Mouse (Mus musculus): ENCODE measurements around the gene Rabgap1l. TPM values are rescaled to one million over a fixed set of nuclear protein-coding genes. Genes with fewer than 3 reads are reported as not detected.
A peak's percentile ranks its signal among the peaks of the same experiment; 100 is the strongest.

Rabgap1l gene
- polyA plus RNA-seq (2015; fragmentation: Nextera tagmentation; extraction: Ambion mirVana) = 44.1 and 49.4 TPM in 2 replicates

GRCm38 (mm10) chr1:160792686-160793355 is at the start of gene Rabgap1l:
Rabgap1l (minus strand) TSS chr1:160793211.
- H3K36me3 ChIP-seq (ENCODE audit: control insufficient read depth, insufficient read depth) = no peaks in the 10 kb centered on the region
- H3K9ac ChIP-seq (replicated peaks; ENCODE audit: low read depth, low read length) = peak within 1 kb of the TSS; percentile 92
- H3K9me3 ChIP-seq (ENCODE audit: control insufficient read depth, low read length) = peaks cover 4% of the 10 kb centered on the region; the same call in 1 of the 2 replicates
- H3K4me1 ChIP-seq (replicated peaks; ENCODE audit: control insufficient read depth, insufficient read depth, low read length) = peaks cover 7% of the 10 kb centered on the region
- under 1% methylated on average over 59 of the region's 67 CpGs for WGBS
- peak; percentile 96 for ATAC-seq
- peak within 1 kb of the TSS; percentile 87 for H3K4me2 ChIP-seq (ENCODE audit: low read length)
- peak within 1 kb of the TSS; percentile 47 for H3K27ac ChIP-seq (ENCODE audit: low read length)
- peak within 1 kb of the TSS; percentile 96 for H3K4me3 ChIP-seq (replicated peaks; ENCODE audit: low read length)
- H3K27me3 ChIP-seq (replicated peaks; ENCODE audit: control insufficient read depth, insufficient read depth, low read length) = no peaks in the 10 kb centered on the region

- no peak overlapping the region for H3K4me3 ChIP-seq (replicated peaks; ENCODE audit: low read length)
- no peaks in the 10 kb centered on the region for H3K9me3 ChIP-seq (ENCODE audit: control insufficient read depth, low read length)
- ATAC-seq = no peak
- H3K4me1 ChIP-seq (replicated peaks; ENCODE audit: control insufficient read depth, insufficient read depth, low read length) = no peaks in the 10 kb centered on the region
- no peaks in the 10 kb centered on the region for H3K36me3 ChIP-seq (ENCODE audit: control insufficient read depth, insufficient read depth)
- H3K27ac ChIP-seq (ENCODE audit: low read length) = no peak overlapping the region
- no peak overlapping the region for H3K4me2 ChIP-seq (ENCODE audit: low read length)
- no peak overlapping the region for H3K9ac ChIP-seq (replicated peaks; ENCODE audit: low read depth, low read length)
- no peaks in the 10 kb centered on the region for H3K27me3 ChIP-seq (replicated peaks; ENCODE audit: control insufficient read depth, insufficient read depth, low read length)
- 82% methylated on average over 10 of the region's 10 CpGs for WGBS
These were observed 49.6 kb upstream of the Rabgap1l start for GRCm38 (mm10) chr1:160842567-160842966.

GRCm38 (mm10) chr1:160840618-160841017 is 47.6 kb upstream of the Rabgap1l start:
- no peaks in the 10 kb centered on the region for H3K27me3 ChIP-seq (replicated peaks; ENCODE audit: control insufficient read depth, insufficient read depth, low read length)
- no peaks in the 10 kb centered on the region for H3K36me3 ChIP-seq (ENCODE audit: control insufficient read depth, insufficient read depth)
- 83% methylated on average over 5 of the region's 5 CpGs for WGBS
- ATAC-seq = no peak
- no peak overlapping the region for H3K4me3 ChIP-seq (replicated peaks; ENCODE audit: low read length)
- no peaks in the 10 kb centered on the region for H3K4me1 ChIP-seq (replicated peaks; ENCODE audit: control insufficient read depth, insufficient read depth, low read length)
- H3K9me3 ChIP-seq (ENCODE audit: control insufficient read depth, low read length) = no peaks in the 10 kb centered on the region
- no peak overlapping the region for H3K27ac ChIP-seq (ENCODE audit: low read length)
- no peak overlapping the region for H3K9ac ChIP-seq (replicated peaks; ENCODE audit: low read depth, low read length)
- H3K4me2 ChIP-seq (ENCODE audit: low read length) = no peak overlapping the region

GRCm38 (mm10) chr1:160839095-160839494 is 46.1 kb upstream of the Rabgap1l start:
- H3K4me2 ChIP-seq (ENCODE audit: low read length) = no peak overlapping the region
- no peak overlapping the region for H3K9ac ChIP-seq (replicated peaks; ENCODE audit: low read depth, low read length)
- H3K4me3 ChIP-seq (replicated peaks; ENCODE audit: low read length) = no peak overlapping the region
- ATAC-seq = no peak
- 81% methylated on average over 4 of the region's 4 CpGs for WGBS
- no peaks in the 10 kb centered on the region for H3K36me3 ChIP-seq (ENCODE audit: control insufficient read depth, insufficient read depth)
- no peaks in the 10 kb centered on the region for H3K27me3 ChIP-seq (replicated peaks; ENCODE audit: control insufficient read depth, insufficient read depth, low read length)
- H3K9me3 ChIP-seq (ENCODE audit: control insufficient read depth, low read length) = no peaks in the 10 kb centered on the region
- H3K4me1 ChIP-seq (replicated peaks; ENCODE audit: control insufficient read depth, insufficient read depth, low read length) = no peaks in the 10 kb centered on the region
- H3K27ac ChIP-seq (ENCODE audit: low read length) = no peak overlapping the region

- Histone ChIP-seq H3K4me2 (ENCODE audit: low read length) (no peak overlapping the region), H3K4me3 (replicated peaks; ENCODE audit: low read length) (no peak overlapping the region), H3K9me3 (ENCODE audit: control insufficient read depth, low read length) (no peaks in the 10 kb centered on the region), H3K4me1 (replicated peaks; ENCODE audit: control insufficient read depth, insufficient read depth, low read length) (no peaks in the 10 kb centered on the region), H3K9ac (replicated peaks; ENCODE audit: low read depth, low read length) (no peak overlapping the region), H3K27me3 (replicated peaks; ENCODE audit: control insufficient read depth, insufficient read depth, low read length) (no peaks in the 10 kb centered on the region), H3K36me3 (ENCODE audit: control insufficient read depth, insufficient read depth) (no peaks in the 10 kb centered on the region), H3K27ac (ENCODE audit: low read length) (no peak overlapping the region)
- WGBS = 92% methylated on average over 1 of the region's 1 CpGs
- no peak for ATAC-seq
These were observed 41.4 kb upstream of the Rabgap1l start for GRCm38 (mm10) chr1:160834446-160834845.

GRCm38 (mm10) chr1:160832267-160833021 is 39.4 kb upstream of the Rabgap1l start:
- WGBS = 91% methylated on average over 9 of the region's 9 CpGs

GRCm38 (mm10) chr1:160830608-160831498 is 37.8 kb upstream of the Rabgap1l start:
- no peaks in the 10 kb centered on the region for H3K9me3 ChIP-seq (ENCODE audit: control insufficient read depth, low read length)
- H3K36me3 ChIP-seq (ENCODE audit: control insufficient read depth, insufficient read depth) = no peaks in the 10 kb centered on the region
- WGBS = 93% methylated on average over 8 of the region's 8 CpGs
- H3K27ac ChIP-seq (ENCODE audit: low read length) = no peak overlapping the region
- H3K27me3 ChIP-seq (replicated peaks; ENCODE audit: control insufficient read depth, insufficient read depth, low read length) = no peaks in the 10 kb centered on the region
- no peak overlapping the region for H3K9ac ChIP-seq (replicated peaks; ENCODE audit: low read depth, low read length)
- no peak for ATAC-seq
- H3K4me2 ChIP-seq (ENCODE audit: low read length) = no peak overlapping the region
- no peaks in the 10 kb centered on the region for H3K4me1 ChIP-seq (replicated peaks; ENCODE audit: control insufficient read depth, insufficient read depth, low read length)
- no peak overlapping the region for H3K4me3 ChIP-seq (replicated peaks; ENCODE audit: low read length)

More at GRCm38 (mm10) chr1:160832267-160833021, 39.4 kb upstream of the Rabgap1l start:
- ATAC-seq = no peak
- Histone ChIP-seq H3K4me2 (ENCODE audit: low read length) (no peak overlapping the region), H3K4me1 (replicated peaks; ENCODE audit: control insufficient read depth, insufficient read depth, low read length) (no peaks in the 10 kb centered on the region), H3K4me3 (replicated peaks; ENCODE audit: low read length) (no peak overlapping the region), H3K9ac (replicated peaks; ENCODE audit: low read depth, low read length) (no peak overlapping the region), H3K9me3 (ENCODE audit: control insufficient read depth, low read length) (no peaks in the 10 kb centered on the region), H3K36me3 (ENCODE audit: control insufficient read depth, insufficient read depth) (no peaks in the 10 kb centered on the region), H3K27me3 (replicated peaks; ENCODE audit: control insufficient read depth, insufficient read depth, low read length) (no peaks in the 10 kb centered on the region), H3K27ac (ENCODE audit: low read length) (no peak overlapping the region)

GRCm38 (mm10) chr1:160825441-160825856 is 32.4 kb upstream of the Rabgap1l start:
- 87% methylated on average over 3 of the region's 3 CpGs for WGBS
- no peak for ATAC-seq

GRCm38 (mm10) chr1:160823638-160824037 is 30.6 kb upstream of the Rabgap1l start:
- no peak for ATAC-seq
- WGBS = 92% methylated on average over 3 of the region's 3 CpGs
- no peak overlapping the region for H3K9ac ChIP-seq (replicated peaks; ENCODE audit: low read depth, low read length)
- no peaks in the 10 kb centered on the region for H3K9me3 ChIP-seq (ENCODE audit: control insufficient read depth, low read length)
- H3K4me1 ChIP-seq (replicated peaks; ENCODE audit: control insufficient read depth, insufficient read depth, low read length) = no peaks in the 10 kb centered on the region
- no peak overlapping the region for H3K27ac ChIP-seq (ENCODE audit: low read length)
- H3K4me2 ChIP-seq (ENCODE audit: low read length) = no peak overlapping the region
- no peaks in the 10 kb centered on the region for H3K27me3 ChIP-seq (replicated peaks; ENCODE audit: control insufficient read depth, insufficient read depth, low read length)
- no peaks in the 10 kb centered on the region for H3K36me3 ChIP-seq (ENCODE audit: control insufficient read depth, insufficient read depth)
- no peak overlapping the region for H3K4me3 ChIP-seq (replicated peaks; ENCODE audit: low read length)

More at GRCm38 (mm10) chr1:160825441-160825856, 32.4 kb upstream of the Rabgap1l start:
- no peaks in the 10 kb centered on the region for H3K36me3 ChIP-seq (ENCODE audit: control insufficient read depth, insufficient read depth)
- H3K27me3 ChIP-seq (replicated peaks; ENCODE audit: control insufficient read depth, insufficient read depth, low read length) = no peaks in the 10 kb centered on the region
- no peak overlapping the region for H3K27ac ChIP-seq (ENCODE audit: low read length)
- H3K4me1 ChIP-seq (replicated peaks; ENCODE audit: control insufficient read depth, insufficient read depth, low read length) = no peaks in the 10 kb centered on the region
- H3K4me3 ChIP-seq (replicated peaks; ENCODE audit: low read length) = no peak overlapping the region
- no peak overlapping the region for H3K9ac ChIP-seq (replicated peaks; ENCODE audit: low read depth, low read length)
- no peak overlapping the region for H3K4me2 ChIP-seq (ENCODE audit: low read length)
- H3K9me3 ChIP-seq (ENCODE audit: control insufficient read depth, low read length) = no peaks in the 10 kb centered on the region
